Mouse (Mus musculus) stomach, postnatal 0 days (tissue): ENCODE measurements around the gene Sparc. TPM values are rescaled to one million over a fixed set of nuclear protein-coding genes. Genes with fewer than 3 reads are reported as not detected.

ENCODE experiments used
- ATAC-seq: fragments of 200-750 bp; cut with Nextera tagmentation; 2 replicates; pipeline ENCODE4 v1.8.0; 2017; ENCODE audit not compliant: low FRiP score, low TSS enrichment
- DNase-seq: peaks from one replicate; pipeline ENCODE4 v3.0.0-alpha.2; 2016; ENCODE audit warnings: low spot score
- H3K27ac ChIP-seq: fragments of 300-500 bp; sonication (generic); replicated peaks from 2 replicates; pipeline ENCODE4 v1.5.1; 2014; ENCODE audit warnings: mild to moderate bottlenecking, control low read depth
- H3K27me3 ChIP-seq: fragments of 300-500 bp; sonication (generic); 2 replicates; pipeline ENCODE4 v1.6.1; 2014; ENCODE audit warnings: low read length; ENCODE audit not compliant: control insufficient read depth, insufficient read depth
- H3K36me3 ChIP-seq: fragments of 300-500 bp; sonication (generic); 2 replicates; pipeline ENCODE4 v1.6.1; 2014; ENCODE audit warnings: low read length, mixed read lengths; ENCODE audit not compliant: control insufficient read depth, insufficient read depth
- H3K4me1 ChIP-seq: fragments of 300-500 bp; sonication (generic); replicated peaks from 2 replicates; pipeline ENCODE4 v1.6.1; 2014; ENCODE audit warnings: antibody characterized with exemption; ENCODE audit not compliant: control insufficient read depth, insufficient read depth
- H3K4me2 ChIP-seq: fragments of 300-500 bp; sonication (generic); replicated peaks from 2 replicates; pipeline ENCODE4 v1.6.1; 2014; ENCODE audit warnings: low read depth, mild to moderate bottlenecking, control low read depth, moderate library complexity
- H3K4me3 ChIP-seq: fragments of 300-500 bp; sonication (generic); 2 replicates; pipeline ENCODE4 v1.5.1; 2014; ENCODE audit warnings: low read depth, low read length, control low read depth
- H3K9ac ChIP-seq: fragments of 300-500 bp; sonication (generic); 2 replicates; pipeline ENCODE4 v1.6.1; 2014; ENCODE audit warnings: mild to moderate bottlenecking, low read length, control low read depth, mixed read lengths
- H3K9me3 ChIP-seq: fragments of 300-500 bp; sonication (generic); 2 replicates; pipeline ENCODE4 v1.6.1; 2016; ENCODE audit warnings: low read length; ENCODE audit not compliant: control insufficient read depth
- CTCF ChIP-seq: IDR thresholded peaks from 2 replicates; pipeline ENCODE4 v1.5.1; 2016; ENCODE audit warnings: antibody characterized with exemption, low read depth, mild to moderate bottlenecking, moderate library complexity
- EP300 ChIP-seq: optimal IDR thresholded peaks from 2 replicates; pipeline ENCODE3; 2016; ENCODE audit warnings: antibody characterized with exemption
- WGBS: fragments of 180-500 bp; shearing (Covaris S2); extraction: QIAGEN DNeasy Blood & Tissue Kit; methylation state at CpG from one replicate; pipeline ENCODE4 v1.1.7; 2014; 5-methylcytosine and 5-hydroxymethylcytosine counted together
- polyA plus RNA-seq: library from polyadenylated mRNA; unstranded; fragments of >200 nt; fragmentation: Nextera tagmentation; extraction: Ambion mirVana; gene quantifications from 2 replicates; pipeline ENCODE4 v1.2.1, GENCODE M21; 2015

The Sparc gene
- polyA plus RNA-seq, 1 experiment from 2014 or later = 1,849 TPM

DNA sequence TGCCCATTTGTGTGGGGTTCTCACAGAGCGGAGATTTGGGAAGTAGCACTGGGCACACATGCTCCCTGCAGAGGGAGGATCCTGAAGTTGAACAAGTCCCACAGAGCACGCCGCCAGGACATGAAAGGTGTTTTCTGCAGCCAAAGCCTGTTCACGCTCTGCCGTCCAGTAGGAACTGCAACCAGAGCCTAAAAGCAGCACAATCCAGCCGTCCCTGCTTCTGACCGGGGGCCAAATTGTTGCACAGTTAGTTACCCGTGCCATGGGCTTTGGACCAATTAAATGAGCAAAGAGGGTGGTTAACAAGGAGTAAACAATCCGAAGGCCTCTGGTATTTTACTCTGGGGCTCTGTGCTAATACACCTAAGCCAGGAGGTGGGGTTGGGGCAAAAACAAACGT, 55.2 kb downstream of the Sparc start:
- no peak for ATAC-seq
- no peaks in the 10 kb centered on the region for H3K27me3 ChIP-seq
- WGBS = 70% methylated on average over 10 of the region's 10 CpGs
- no peaks in the 10 kb centered on the region for H3K4me1 ChIP-seq
- no peak for DNase-seq
- no peak overlapping the region for H3K4me3 ChIP-seq
- H3K4me2 ChIP-seq = no peak overlapping the region
- H3K9ac ChIP-seq = no peak overlapping the region
- no peaks in the 10 kb centered on the region for H3K36me3 ChIP-seq
- no peak overlapping the region for H3K27ac ChIP-seq
- no peaks in the 10 kb centered on the region for H3K9me3 ChIP-seq
- TF ChIP-seq EP300 (no peak), CTCF (no peak)

DNA sequence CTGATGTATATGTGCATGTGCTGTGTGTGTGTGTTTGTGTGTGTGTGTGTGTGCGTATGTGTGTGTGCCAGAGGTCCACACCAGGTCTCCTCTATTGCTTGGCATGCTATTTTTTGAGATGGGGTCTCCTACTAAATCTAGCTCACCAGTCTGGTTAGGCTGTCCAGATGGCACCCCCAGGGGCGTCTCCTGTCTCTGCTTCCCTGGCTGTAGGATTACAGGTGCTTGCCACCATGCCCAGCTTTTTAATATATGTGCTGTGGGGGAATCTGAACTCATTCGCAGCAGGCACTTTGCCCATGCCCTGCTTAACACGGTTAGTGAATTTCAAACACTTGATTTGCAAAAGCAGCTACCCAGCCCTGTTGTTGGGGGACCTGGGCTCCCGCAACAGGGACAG, 57.1 kb downstream of the Sparc start:
- WGBS = 82% methylated on average over 5 of the region's 5 CpGs

DNA sequence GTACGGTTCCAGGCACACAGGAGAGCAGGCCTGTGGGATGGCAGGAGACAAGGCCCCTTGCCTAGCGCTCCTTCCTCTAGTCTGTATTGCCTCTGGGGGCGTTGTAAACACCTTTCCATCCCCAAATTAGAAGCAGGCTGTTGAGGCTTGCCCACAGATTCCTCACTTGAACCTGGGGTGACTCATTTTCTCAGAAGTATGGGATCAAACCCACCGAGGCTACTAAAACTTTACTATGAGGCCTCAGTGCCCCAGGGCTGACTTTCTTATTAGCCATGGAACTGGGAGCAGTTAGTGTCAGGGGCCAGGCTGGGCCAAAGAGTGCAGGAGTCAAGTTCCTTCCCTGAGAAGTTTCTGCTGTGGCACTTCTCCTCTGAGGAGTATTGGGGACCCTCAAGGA, 57.7 kb downstream of the Sparc start:
- Histone ChIP-seq H3K4me3 (no peak overlapping the region), H3K36me3 (no peaks in the 10 kb centered on the region), H3K4me1 (no peaks in the 10 kb centered on the region), H3K9me3 (no peaks in the 10 kb centered on the region), H3K27me3 (no peaks in the 10 kb centered on the region), H3K9ac (no peak overlapping the region), H3K4me2 (no peak overlapping the region), H3K27ac (no peak overlapping the region)
- TF ChIP-seq EP300 (no peak), CTCF (no peak)
- WGBS = 46% methylated on average over 4 of the region's 4 CpGs
- DNase-seq = no peak
- no peak for ATAC-seq

More for the DNA sequence above, 57.1 kb downstream of the Sparc start:
- no peak for ATAC-seq
- DNase-seq = no peak
- no peak overlapping the region for H3K4me2 ChIP-seq
- H3K4me1 ChIP-seq = no peaks in the 10 kb centered on the region
- H3K36me3 ChIP-seq = no peaks in the 10 kb centered on the region
- no peaks in the 10 kb centered on the region for H3K27me3 ChIP-seq
- no peak overlapping the region for H3K27ac ChIP-seq
- no peak overlapping the region for H3K4me3 ChIP-seq
- TF ChIP-seq CTCF (no peak), EP300 (no peak)
- no peaks in the 10 kb centered on the region for H3K9me3 ChIP-seq
- H3K9ac ChIP-seq = no peak overlapping the region

DNA sequence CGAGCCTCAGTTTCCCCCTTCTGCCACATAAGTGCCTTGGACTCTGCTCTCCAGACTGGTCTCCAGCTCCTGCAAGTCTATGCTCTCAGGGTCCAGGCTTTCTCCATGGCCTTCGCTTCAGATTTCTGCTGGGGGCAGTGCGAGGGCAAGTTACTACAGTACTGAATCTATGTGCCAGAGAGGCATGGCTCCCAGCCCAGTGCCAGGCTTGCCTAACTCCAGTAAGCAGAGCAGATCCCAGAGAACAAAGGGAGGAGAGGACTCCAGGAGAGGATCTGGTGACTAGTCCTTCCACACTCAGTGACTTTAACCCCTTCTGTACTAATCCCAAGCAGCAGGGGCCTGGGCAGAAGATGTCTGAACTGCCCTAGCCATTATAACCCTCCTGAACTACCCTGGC, 58.3 kb downstream of the Sparc start:
- DNase-seq = no peak
- TF ChIP-seq EP300 = no peak
- TF ChIP-seq CTCF = no peak
- H3K27ac ChIP-seq = no peak overlapping the region
- no peak overlapping the region for H3K4me3 ChIP-seq
- WGBS = 73% methylated on average over 3 of the region's 3 CpGs
- no peak overlapping the region for H3K4me2 ChIP-seq
- no peaks in the 10 kb centered on the region for H3K9me3 ChIP-seq
- ATAC-seq = no peak
- H3K9ac ChIP-seq = no peak overlapping the region
- H3K4me1 ChIP-seq = no peaks in the 10 kb centered on the region
- H3K27me3 ChIP-seq = no peaks in the 10 kb centered on the region
- H3K36me3 ChIP-seq = no peaks in the 10 kb centered on the region

DNA sequence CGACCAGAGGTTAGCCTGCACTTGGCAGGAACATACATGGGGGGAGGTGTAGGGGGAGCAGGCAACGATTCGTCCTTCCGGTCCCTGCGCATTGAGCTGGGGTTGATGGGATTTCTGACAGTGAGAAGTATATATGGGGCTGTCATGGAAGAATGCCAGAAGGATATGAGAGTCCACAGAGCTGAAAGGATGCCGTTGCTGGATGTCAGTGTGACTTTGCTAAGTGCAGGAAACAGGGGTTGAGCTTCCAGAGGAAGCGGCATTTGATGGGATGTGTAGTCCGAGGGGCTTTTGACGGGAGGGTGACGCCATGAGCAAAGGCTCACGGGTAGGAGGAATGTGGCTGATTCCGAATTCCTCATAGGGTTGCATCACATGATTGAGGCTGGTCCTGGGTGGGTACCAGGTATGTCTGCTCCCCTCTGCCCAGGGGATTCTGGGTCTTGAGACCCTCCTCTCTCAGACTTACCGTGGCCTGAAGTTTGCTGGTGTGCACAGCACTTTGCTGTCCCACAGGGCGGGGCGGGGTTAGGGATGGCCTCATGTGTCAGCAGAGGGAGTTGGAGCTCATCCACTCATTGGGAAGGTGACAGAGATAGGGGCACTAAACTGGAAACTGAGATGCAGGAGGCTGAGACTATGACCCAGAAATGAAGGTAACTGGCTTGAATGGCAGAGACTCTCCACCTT, 64.7 kb downstream of the Sparc start:
- no peak overlapping the region for H3K4me2 ChIP-seq
- H3K9me3 ChIP-seq = no peaks in the 10 kb centered on the region
- H3K4me1 ChIP-seq = no peaks in the 10 kb centered on the region
- DNase-seq = no peak
- WGBS = 61% methylated on average over 15 of the region's 15 CpGs
- no peaks in the 10 kb centered on the region for H3K36me3 ChIP-seq
- H3K4me3 ChIP-seq = no peak overlapping the region
- H3K27ac ChIP-seq = no peak overlapping the region
- no peaks in the 10 kb centered on the region for H3K27me3 ChIP-seq
- no peak overlapping the region for H3K9ac ChIP-seq
- TF ChIP-seq EP300 (no peak), CTCF (no peak)
- ATAC-seq = peak; percentile 42

DNA sequence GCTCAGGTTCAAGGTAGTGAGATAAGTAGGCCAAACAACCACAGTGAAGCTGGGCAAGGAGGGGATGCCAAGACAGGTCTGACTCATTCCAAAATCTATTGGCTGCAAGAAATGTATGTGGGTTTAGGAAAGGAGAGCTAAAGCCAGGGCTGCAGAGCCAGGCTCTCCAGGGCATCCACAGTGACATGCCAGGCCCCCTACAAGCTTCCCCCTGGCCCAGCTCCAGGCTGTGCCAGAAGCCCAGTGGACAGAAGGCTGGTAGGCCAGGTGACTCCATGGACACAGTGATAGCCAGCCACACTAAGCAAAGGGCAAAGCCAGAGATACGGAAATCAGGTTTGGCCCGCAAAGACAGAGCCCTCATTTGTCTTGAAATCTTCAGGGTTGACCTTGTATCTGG, 66.1 kb downstream of the Sparc start:
- WGBS = 84% methylated on average over 2 of the region's 2 CpGs
- TF ChIP-seq EP300 = no peak
- no peak for TF ChIP-seq CTCF
- H3K9me3 ChIP-seq = no peaks in the 10 kb centered on the region
- ATAC-seq (no peak), DNase-seq (no peak)
- H3K27me3 ChIP-seq = no peaks in the 10 kb centered on the region
- H3K27ac ChIP-seq = no peak overlapping the region
- H3K4me3 ChIP-seq = no peak overlapping the region
- no peaks in the 10 kb centered on the region for H3K4me1 ChIP-seq
- no peak overlapping the region for H3K9ac ChIP-seq
- H3K36me3 ChIP-seq = no peaks in the 10 kb centered on the region
- no peak overlapping the region for H3K4me2 ChIP-seq

Other genes starting within 250 kb of the Sparc start
- gene Slc36a2, start 238.1 kb downstream of the Sparc start, polyA plus RNA-seq = 0.10 and 0.22 TPM in 2 replicates
- 0.93 and 0.97 TPM in 2 replicates for gene Slc36a1, start 218.8 kb downstream of the Sparc start, polyA plus RNA-seq
- 0.61 and 0.69 TPM in 2 replicates for gene Fat2, start 86.6 kb downstream of the Sparc start, polyA plus RNA-seq
- 508 and 530 TPM in 2 replicates for gene Atox1, start 38.1 kb upstream of the Sparc start, polyA plus RNA-seq
- gene G3bp1, start 46.5 kb upstream of the Sparc start, polyA plus RNA-seq = 59.5 and 59.8 TPM in 2 replicates
- 0.06 TPM in 1 of 2 replicates, not detected in the other for gene Glra1, start 185.0 kb upstream of the Sparc start, polyA plus RNA-seq